Mouse (Mus musculus) urinary bladder, postnatal 10 days (tissue): ENCODE measurements around the gene Eno2.
A peak's percentile ranks its signal among the peaks of the same experiment; 100 is the strongest.

ENCODE experiments used
- DNase-seq: peaks from one replicate; pipeline ENCODE4 v3.0.0; 2022; ENCODE audit warnings: low spot score

The Eno2 gene

DNA sequence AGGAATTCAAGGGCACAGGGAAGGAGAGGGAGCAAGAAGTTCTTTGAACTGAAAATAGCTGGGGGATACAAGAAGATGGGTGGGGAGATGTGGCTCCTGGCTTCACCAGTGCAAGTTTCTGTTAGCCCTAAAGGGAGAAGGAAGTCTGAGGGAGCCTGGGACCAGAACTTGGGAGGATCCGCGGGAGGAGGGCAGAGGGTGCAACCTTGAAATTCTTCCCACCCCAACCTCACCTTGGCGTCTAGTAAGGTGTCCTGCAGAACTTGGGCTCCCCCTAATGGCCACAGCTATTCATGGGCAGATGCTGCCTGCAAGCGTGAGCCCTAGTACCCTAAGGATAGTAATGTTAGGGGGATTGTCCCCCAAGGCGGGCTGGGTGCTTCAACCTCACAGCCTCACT is 10.2 kb downstream of the Eno2 start:
- DNase-seq: no peak

- no peak for DNase-seq
Observed at GRCm38 (mm10) chr6:124758849-124759232, 10.6 kb downstream of the Eno2 start.

DNA sequence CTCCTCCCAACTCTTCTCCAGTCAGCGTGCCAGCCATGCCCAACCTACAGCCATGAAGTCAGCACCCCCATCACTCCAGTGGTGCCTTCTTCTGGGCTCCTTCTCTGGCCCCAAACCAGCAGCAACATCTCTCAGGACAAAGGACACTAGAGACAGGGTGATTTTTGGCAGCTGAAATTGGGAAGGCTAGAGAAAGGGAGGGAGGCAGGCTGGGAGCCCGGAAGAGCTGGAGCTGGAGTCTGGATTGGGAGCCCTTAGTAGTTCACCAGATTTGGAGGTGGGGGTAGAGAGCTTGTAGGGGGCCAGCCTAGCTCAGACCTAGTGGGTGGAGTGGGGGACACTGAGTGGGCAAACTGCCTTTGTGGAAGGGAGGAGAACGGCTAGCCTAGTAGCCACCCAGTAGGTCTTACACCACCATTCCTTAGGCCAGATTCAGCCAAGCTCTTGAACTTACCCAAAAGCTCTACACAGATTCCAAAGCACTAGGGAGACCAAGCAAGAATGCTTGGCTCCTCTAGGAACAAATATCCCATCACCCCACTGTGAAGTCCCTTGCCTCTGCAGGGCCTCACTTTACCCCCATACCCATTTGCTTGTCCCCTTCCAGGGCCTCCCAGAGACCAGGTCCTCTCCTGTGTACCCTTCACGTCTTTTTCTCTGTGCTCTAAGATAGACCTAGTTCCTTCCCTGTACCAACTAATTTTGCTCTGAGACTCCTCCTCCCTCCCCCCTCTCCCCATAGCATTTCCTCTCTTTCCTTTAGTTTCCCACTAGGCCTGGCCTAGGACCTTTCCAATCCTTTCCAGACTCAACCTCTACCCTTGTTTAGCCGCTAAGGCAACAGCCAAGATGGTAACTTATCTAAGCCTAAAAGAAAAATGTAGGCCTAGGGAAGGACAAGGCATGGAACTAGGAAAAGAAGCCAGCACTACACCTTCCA is 11.3 kb downstream of the Eno2 start:
- DNase-seq: no peak

- DNase-seq: no peak
Observed at GRCm38 (mm10) chr6:124757351-124757880, 12.1 kb downstream of the Eno2 start.

GRCm38 (mm10) chr6:124756652-124757350 is 12.7 kb downstream of the Eno2 start:
- peak; percentile 71 for DNase-seq

GRCm38 (mm10) chr6:124755831-124756595 is 13.5 kb downstream of the Eno2 start, which contains the start of the genes Gm45234 and Atn1:
Gene Gm45234, minus strand, starts transcription at chr6:124756021.
Gene Atn1, minus strand, starts transcription at chr6:124756524.
- DNase-seq: no peak

DNA sequence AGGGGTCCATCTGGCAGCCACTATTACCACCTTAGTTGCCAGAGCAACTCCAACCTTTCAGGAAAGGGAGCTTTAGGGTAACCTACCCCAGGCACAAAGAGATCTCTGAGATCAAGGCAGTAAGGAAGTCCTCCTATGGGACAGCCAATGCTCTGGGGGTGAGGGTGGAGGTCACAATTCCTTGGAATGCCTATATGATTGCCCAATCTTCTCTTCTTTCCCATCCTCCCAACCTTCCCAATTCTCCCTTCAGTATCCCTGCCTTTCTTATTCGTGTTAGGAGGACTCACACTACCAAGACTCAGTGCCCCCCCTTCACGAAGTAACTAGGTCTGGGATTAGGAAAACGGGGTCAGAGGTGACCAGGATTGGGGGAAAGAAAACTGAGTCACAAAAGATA is 14.2 kb downstream of the Eno2 start:
- no peak for DNase-seq

DNA sequence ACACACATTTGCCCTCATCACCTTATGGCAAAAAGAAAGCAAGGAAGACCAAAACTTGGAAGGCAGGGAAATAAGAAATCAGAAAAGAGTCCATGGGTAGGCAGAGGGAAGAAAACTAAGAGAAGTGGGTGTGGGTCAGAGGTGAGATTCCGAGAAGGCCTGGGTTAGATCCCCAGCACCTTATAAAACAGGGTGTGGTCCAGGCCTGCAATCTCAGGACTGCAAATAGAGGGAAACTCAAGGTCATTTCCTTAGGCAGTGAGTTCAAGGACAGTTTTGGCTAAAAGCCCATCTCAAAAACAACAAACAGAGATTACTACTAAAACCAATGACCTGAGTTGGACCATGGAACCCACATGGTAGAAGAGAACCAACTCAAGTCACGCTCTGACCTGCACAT is 15.6 kb downstream of the Eno2 start:
- no peak for DNase-seq

GRCm38 (mm10) chr6:124750405-124750804 is 19.1 kb downstream of the Eno2 start:
- DNase-seq: no peak

DNA sequence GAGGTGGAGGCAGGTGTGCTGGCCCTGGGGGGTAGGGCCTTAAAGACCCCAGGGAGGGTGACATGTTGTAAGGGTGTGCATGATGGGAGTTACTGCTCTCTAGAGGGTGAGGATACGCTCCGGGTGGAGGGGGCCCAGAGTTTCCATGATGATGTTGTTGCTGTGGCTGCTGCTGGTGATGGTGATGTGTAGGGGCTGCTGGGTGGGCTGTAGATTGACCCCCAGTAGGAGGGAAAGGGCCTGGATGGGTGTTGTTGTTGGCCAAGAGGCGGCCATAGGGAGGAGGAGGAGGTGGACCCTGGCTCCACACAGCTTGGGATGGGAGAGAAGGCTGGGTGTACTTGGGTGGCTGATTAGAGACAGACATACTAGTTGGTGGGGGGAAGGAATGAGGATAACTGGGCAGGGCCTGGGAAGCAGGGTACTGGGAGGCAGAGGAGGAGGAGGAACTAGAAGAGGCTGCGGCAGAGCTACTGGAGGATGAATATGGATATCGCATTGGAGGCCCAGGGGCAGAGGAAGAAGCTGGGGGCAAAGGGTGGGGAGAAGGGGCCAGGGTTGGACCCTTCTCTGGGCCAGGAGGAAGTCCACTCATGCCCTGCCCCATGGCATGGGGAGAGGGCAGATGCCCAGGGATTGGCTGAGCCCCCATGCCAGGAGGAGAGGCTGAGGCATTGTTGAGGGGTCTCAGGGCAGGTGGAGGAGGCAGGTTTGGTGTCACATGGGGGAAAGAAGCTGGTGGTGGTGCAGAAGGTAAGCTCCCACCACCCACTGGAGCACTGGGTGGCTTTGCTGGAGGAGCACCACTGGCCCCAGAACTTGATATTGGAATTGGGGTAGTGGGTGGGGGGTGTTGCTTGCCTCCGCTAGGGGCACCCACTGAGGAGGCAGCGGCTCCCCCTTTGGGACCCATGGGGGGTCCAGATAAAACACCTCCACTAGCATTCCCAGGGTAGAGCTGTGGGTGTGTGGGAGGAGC is 22.5 kb downstream of the Eno2 start:
- DNase-seq: no peak

DNA sequence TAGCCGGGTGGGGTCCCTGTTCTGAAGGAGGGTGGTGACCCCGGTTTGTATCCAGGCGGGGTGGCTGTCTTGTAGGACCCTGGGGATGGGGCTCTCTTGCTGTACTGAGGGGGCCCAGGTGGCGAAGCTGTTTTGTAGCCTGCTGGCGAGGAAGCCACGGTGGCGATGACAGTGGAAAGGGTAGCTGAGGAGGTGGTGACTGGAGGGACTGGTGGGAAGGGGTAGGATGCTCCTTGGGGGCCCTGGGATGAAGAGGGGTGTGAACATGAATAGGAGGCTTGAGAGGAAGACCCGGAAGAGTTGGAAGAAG is 23.2 kb downstream of the Eno2 start:
- no peak for DNase-seq

- DNase-seq: peak; percentile 77
Observed at GRCm38 (mm10) chr6:124745490-124746295, 23.8 kb downstream of the Eno2 start.

DNA sequence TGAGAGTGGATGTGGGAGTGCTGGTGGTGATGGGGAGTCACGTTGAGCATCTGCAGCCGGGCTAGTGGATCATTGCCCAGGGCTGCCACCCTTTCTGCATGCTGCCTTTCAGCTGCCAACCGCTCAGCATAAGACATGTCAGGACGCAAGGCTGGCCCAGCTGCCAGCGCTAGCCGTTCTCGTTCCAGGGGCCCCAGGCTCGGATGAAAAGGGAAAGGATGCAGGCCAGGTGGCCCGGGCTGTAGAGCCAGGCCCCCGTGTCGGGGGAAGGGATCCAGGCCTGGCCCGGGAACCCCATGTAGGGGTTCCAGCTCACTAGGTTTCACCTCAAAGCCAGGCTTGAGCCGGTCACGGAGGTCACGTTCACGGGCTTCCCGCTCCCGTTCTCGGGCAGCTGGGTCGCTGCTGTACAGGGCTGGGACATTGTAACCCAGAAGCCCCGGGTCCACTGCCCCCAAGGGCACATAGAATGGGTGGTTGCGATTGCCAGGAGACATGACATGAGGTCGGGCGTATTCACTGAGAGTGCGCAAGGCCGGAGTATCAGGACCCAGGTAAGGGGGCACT is 24.6 kb downstream of the Eno2 start:
- DNase-seq: no peak

GRCm38 (mm10) chr6:124743647-124744046 is 25.8 kb downstream of the Eno2 start:
- no peak for DNase-seq

- DNase-seq: no peak
Observed at GRCm38 (mm10) chr6:124742839-124743514, 26.5 kb downstream of the Eno2 start.

DNA sequence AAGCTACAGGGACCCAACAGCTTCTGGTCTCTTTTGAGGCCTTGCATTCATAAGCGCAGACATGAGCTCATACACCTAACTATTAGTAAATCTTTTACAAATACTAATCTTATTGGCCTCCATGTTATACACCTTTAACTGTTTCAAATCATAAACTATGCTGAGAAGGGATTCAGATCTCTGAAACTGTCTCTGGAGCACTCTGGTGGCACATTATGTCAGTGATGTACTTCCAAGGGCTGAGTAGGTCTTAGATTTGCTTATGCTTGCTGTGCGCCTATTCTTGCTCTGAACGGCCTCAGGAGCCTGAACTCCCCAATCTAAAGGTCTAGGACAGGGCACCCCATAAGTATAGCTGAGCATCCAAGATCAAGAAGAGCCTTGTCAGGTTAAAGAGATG is 27.6 kb downstream of the Eno2 start:
- no peak for DNase-seq

GRCm38 (mm10) chr6:124740888-124741761 is 28.3 kb downstream of the Eno2 start, which contains the start of gene Grcc10:
Gene Grcc10, minus strand, starts transcription at chr6:124741374.
- no peak for DNase-seq

- DNase-seq: no peak
Observed at GRCm38 (mm10) chr6:124740211-124740887, 29.1 kb downstream of the Eno2 start.
